Mouse (Mus musculus) adrenal gland, adult 8-10 months (tissue): ENCODE results near the gene Cenpa. TPM values are rescaled to one million over a fixed set of nuclear protein-coding genes. Genes with fewer than 3 reads are reported as not detected.

Source experiments
- microRNA-seq, 2 experiments: library from miRNA; unstranded; fragments of <30 nt; microRNA quantifications; one replicate each; pipeline ENCODE4 v1.2.0; 2022
- total RNA-seq, 4 experiments: library from RNA; stranded (reverse); gene quantifications; 2 replicates each; pipeline ENCODE4 v1.2.4; 2022

Gene Cenpa
- total RNA-seq, 4 experiments from 2014 or later: 4.3 to 11.4 (median 8.5) TPM

Small RNAs within 50 kb of the gene (microRNA-seq; reads per million reads assigned to microRNA genes)
- 0 reads per million in 2 experiments for gene Mir5625

Other genes starting within 250 kb of the Cenpa start
- 1 to 10 TPM in 1 of 4 experiments, under 1 TPM in 2, not detected in 1; 0.12 to 1.1 (median 0.38) TPM for gene Otof, start 204.8 kb upstream of the Cenpa start, total RNA-seq
- gene 1700001C02Rik, start 200.7 kb upstream of the Cenpa start, total RNA-seq: not detected
- gene Cib4, start 120.9 kb upstream of the Cenpa start, total RNA-seq: 1 to 10 TPM; 1.9 to 6.7 (median 3.7) TPM
- 1,000 to 10,000 TPM; 1,385 to 1,638 (median 1,575) TPM for gene Kcnk3, start 78.6 kb upstream of the Cenpa start, total RNA-seq
- gene Slc35f6, start 18.8 kb upstream of the Cenpa start, total RNA-seq: 10 to 100 TPM; 39.8 to 60.3 (median 49.4) TPM
- gene Dpysl5, start 44.8 kb downstream of the Cenpa start, total RNA-seq: 1 to 10 TPM; 1.5 to 4.0 (median 2.7) TPM
- 10 to 100 TPM; 75.9 to 93.2 (median 85.2) TPM for gene Mapre3, start 147.9 kb downstream of the Cenpa start, total RNA-seq
- gene Tmem214, start 201.2 kb downstream of the Cenpa start, total RNA-seq: 10 to 100 TPM; 55.5 to 66.8 (median 59.6) TPM
- gene Agbl5, start 221.9 kb downstream of the Cenpa start, total RNA-seq: 10 to 100 TPM in 3 of 4 experiments, 1 to 10 TPM in 1; 9.9 to 22.6 (median 17.7) TPM
- 100 to 1,000 TPM; 210 to 235 (median 214) TPM for gene Ost4, start 241.0 kb downstream of the Cenpa start, total RNA-seq
- gene Emilin1, start 246.6 kb downstream of the Cenpa start, total RNA-seq: 10 to 100 TPM; 48.7 to 62.4 (median 51.8) TPM